Mouse (Mus musculus) frontal cortex, postnatal 25 days (tissue): Measurements from ENCODE around the gene Nat8f5.
"Not testable (repeated sequence)": the region's sequence is repeated elsewhere in the genome, so short reads cannot be mapped to it uniquely, and the experiment has no call there.

ENCODE experiments used
- DNase-seq, 2 experiments: peaks; one replicate each; pipeline ENCODE4 v3.0.0; 2022; ENCODE audit warnings: low spot score in 2 of 2

The Nat8f5 gene

DNA sequence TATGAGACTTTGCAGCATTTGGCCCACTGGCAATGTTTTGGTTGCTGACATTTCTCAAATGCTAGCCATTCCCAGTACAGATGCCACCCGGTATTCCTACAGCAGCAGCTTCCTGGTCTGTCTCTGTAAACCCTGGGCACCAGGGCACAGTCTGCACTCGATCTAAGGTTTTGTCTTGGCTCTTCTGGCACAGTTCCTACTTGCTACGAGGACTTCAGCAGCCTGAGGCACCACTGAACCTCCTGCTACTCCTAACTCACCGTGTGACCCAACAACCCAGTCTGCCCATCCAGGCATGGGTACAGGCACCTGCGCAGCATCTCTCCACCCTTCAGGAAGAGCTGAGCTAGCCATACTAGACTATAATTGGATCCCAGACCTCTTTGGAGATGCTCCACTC, 15.3 kb upstream of the Nat8f5 start:
- DNase-seq = not testable (repeated sequence)

DNA sequence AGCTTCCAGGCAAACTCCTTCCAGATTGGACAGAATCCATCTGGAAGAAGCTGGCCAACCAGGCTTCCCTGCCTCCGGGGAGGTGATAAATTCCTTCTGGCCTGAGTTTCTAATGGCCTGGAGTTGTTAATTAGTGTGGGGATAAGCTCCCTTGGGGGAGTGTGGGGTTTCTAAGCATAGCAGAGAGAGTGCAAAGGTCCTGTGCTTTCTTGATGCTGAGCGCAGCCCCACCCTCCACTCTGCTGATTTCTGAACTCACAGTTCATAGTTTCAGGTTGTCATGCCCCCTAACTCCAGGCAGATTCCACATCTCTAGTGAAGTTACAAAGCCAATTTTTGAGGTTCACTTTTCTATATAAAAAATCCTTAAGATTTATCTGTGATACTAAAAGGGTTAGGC, 14.3 kb upstream of the Nat8f5 start:
- DNase-seq = not testable (repeated sequence)

DNA sequence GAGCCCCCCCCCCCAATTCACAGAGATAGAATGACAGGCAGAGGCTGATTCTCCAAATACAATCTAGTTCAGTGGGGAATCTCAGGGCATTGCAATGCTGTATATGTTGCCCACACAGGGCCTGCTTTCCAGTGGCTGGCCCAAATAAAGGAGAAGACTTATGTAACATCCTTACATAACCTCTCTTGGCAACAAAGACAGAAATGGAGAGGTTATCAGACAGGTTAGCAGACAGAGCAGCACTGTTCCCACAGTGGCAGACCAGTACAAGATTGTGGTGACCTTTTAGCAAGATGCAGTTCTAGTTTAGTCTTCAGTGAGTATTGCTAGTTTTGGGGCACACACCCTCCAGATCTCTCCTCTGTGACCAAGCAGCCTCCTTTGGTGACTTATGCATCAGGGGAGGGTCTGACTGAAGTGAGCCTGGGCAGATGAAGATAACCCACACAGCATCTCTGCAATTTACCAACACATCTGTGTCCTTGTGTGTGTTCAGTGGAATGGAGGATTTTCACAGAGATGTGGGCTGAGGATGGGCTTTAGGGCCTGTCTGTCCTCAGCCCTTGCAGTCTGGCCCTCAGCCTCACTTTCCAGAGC, 13.8 kb upstream of the Nat8f5 start:
- DNase-seq = not testable (repeated sequence)

DNA sequence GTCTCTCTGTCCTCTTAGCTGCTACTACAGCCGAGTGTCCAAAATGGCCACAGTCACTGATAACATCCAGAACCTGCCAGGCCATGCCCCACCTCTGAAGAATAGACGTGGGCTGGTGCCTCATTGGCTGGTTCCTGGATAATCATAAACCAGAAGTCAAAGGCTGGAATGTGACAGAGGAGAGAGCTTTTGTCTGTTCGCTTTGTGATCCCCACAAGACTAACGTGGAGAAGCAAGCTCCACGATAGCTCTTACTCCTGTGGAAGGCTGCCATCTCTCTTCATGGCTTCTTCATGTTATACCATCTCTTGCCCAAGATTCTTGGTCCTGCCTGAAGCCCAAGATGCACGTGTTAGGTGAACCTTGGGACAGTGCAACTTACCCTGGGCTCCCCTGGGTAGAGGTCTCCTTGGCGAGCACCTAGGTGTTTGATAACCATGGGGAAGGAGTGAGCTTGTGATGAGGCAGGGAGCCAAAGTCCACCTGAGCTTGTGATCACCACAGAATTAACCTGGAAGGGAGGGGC, 11.1 kb upstream of the Nat8f5 start, which contains the start of gene Nat8:
TSS of gene Nat8 (minus strand) at position 287 of the 526 bp plus-strand sequence.
- no peak for DNase-seq

DNA sequence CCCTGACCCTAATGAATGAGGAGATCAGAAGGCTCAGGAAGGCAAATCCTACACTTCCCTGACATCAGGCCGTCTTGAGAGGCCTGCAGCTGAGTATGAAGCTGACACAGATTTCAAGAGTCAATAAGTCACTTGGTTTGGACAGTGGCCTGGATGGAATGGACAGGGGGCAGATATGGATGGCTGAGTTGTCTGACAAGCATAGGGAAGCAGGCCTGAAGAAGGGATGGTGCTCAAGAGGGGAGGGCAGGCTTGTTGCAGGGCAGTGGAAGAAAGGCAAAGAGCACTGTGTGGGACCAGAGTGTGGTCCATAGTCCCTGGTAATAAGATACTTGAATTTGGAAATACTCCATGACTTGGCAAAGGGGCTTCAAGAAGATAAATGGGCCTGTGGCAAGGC, 8.7 kb upstream of the Nat8f5 start:
- DNase-seq = no peak

DNA sequence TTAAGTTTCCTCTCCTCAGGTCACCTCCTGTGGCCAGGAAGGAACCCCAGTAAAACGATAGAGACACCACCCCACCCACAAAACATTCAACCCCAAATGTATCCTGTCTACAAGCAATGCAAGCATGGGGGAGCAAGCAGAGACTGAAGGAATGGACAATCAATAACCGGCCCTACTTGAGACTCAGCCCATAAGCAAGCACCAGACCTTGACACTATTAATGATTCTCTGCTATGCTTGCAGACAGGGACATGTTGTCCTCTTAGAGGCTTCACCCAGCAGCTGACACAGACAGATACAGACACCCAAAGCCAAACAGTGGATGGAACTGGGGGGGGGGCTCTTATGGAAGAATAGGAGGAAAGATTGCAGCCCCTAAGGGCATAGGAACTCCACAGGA, 5.1 kb upstream of the Nat8f5 start:
- no peak for DNase-seq

DNA sequence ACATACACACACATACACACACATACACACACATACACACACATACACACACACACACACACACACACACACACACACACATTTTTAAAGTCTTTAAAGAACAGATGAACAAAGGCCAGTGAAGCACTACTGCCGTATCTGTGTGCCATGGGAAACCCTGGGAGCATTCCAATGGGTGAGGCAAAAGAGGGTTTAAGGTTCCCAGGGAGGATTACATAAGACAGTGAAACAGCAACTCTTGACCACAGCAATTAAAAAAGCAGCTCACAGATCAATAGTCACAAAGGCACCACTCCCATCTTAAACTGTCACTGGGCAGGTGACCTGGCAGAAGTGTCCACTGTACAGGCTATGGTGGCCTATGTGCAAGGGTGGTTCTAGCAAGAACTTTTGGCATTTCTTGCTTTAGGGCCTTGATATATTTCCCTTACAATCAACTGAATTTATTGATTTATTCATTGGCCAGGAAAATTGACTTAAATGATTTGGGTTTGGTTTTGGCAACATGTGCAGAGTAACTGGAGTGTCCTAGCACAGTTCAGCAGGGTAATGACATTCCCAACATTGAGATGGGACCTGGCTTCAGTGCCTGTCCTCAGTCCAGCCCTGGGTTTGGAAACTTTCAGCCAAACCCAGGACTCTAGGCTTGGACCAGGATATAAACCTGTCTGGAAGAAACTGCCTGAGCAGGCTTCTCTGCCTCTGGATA, 2.8 kb upstream of the Nat8f5 start:
- DNase-seq = no peak

DNA sequence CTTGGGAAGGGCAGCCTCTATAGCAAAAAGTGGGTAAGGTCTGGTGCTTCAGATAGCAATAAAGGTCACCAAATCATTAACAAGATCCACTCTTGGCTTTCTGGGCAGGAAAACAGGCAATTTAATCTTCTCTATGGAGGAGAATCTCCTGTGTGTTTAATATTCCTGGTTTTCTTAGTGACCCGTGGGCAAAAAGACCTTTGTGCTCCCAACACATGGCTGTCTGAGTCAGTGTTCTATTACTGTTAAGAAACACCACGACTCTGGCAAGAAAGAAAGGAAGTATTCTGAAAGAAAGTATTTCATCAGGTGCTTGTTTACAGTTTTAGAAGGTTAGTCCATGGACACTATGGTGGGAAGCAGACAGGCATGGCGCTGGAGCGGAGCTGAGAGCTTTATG, 1.5 kb upstream of the Nat8f5 start:
- DNase-seq = no peak

DNA sequence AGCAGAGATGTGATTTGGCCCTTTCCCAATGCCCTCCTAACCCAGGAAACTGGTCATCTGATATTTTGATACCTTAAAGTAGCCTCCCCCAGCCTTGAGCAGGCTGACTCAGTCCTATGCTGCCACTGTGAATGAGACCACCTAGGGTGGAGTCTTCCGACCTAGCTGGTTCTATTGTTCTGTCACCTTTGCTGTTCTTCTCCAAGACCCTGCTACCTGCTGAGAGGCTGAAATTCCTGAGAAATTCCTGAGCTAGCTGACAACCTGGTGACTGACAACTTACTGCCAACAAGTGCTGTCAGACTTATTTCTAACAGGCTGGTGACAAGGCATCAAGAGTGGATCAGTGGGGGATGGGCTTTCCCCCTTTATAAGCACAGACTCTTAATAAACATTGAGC, 2.4 kb downstream of the Nat8f5 start:
- DNase-seq = no peak

DNA sequence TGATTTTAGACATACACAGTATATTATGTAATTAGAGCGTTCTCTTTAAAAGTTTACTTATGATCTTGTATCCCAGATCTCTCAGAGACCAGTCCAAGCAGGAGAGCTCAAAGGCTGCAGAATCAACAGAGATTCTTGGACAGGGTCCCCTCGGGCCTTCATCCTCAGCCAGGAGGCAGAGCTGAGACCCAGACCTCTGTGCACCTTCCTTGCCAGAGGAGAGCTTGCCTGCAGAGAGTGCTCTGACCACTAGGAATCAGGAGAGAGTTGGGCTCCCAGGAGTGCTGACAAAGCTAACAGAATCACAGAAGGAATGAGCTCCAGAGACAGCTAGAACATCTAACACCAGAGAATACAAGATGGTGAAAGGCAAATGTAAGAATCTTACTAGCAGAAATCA, 7.4 kb downstream of the Nat8f5 start:
- DNase-seq = no peak

DNA sequence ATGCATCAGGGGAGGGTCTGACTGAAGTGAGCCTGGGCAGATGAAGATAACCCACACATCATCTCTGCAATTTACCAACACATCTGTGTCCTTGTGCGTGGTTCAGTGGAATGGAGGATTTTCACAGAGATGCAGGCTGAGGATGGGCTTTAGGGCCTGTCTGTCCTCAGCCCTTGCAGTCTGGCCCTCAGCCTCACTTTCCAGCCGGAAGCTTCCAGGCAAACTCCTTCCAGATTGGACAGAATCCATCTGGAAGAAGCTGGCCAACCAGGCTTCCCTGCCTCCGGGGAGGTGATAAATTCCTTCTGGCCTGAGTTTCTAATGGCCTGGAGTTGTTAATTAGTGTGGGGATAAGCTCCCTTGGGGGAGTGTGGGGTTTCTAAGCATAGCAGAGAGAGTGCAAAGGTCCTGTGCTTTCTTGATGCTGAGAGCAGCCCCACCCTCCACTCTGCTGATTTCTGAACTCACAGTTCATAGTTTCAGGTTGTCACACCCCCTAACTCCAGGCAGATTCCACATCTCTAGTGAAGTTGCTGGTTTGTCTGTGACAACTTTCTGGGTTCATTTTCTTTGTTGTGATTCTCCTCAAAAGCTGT, 9.7 kb downstream of the Nat8f5 start:
- not testable (repeated sequence) for DNase-seq

DNA sequence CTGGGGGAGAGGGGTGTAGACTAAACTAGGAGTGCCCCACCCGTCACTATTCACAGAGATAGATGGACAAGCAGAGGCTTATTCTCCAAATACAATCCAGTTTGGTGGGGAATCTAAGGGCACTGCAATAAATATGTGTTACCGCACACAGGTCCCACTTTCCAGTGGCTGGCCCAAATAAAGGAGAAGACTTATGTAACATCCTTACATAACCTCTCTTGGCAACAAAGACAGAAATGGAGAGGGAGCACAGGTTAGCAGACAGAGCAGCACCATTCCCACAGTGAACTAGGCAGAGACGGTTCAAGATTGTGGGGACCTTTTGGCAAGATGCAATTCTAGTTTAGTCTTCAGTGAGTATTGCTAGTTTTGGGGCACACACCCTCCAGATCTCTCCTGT, 10.3 kb downstream of the Nat8f5 start:
- not testable (repeated sequence) for DNase-seq

DNA sequence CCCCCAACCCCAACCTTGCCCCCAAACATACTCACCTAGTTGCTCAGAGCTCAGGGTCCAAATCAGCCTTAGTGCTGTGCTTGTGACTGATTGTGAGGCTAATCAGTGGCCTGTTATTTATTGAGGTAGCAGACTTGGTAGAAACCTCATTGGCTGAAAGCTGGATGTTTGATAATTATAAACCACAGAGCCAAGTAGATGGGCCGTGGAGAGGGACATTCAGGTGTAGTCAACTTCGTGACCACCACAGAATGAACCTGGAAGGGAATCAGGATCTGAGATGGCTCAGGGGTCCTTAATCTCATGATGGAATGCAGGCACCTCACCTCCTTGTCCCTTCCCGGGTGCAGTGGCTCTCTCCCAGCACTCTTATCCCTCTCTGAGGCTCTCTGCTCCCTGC, 11.0 kb downstream of the Nat8f5 start:
- DNase-seq = not testable (repeated sequence)

DNA sequence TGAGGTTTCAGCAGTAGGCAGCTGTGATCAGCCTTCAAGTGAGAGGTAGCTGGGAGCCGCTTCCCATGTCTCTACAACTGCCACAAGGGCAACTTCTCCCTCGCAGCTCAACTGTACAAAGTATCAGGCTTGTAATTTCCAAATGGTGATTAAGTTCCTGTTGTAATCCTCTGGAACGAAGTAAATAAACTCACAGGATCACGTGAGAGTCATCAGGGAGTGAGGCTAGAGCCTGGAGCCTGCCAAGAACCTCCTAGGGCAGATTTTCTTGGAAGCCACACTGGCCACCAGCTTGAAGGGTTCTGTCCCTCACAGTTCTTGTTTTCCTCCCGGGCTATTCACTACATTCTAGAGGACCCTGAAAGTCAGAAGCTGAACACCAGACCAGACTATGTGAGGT, 17.6 kb downstream of the Nat8f5 start:
- not testable (repeated sequence) for DNase-seq
